Mouse (Mus musculus) stomach, postnatal 0 days (tissue): ENCODE measurements at regions not wholly inside any gene's neighbourhood (a gene's known extent, or its start where the extent isn't known, plus 50 kb on each side); places are given as distances from the start of the nearest gene placed in this dataset.

Experiments used
- ATAC-seq: fragments of 200-750 bp; cut with Nextera tagmentation; 2 replicates; pipeline ENCODE4 v1.8.0; 2017; ENCODE audit not compliant: low FRiP score, low TSS enrichment
- DNase-seq: peaks from one replicate; pipeline ENCODE4 v3.0.0-alpha.2; 2016; ENCODE audit warnings: low spot score
- H3K27ac ChIP-seq: fragments of 300-500 bp; sonication (generic); replicated peaks from 2 replicates; pipeline ENCODE4 v1.5.1; 2014; ENCODE audit warnings: mild to moderate bottlenecking, control low read depth
- H3K27me3 ChIP-seq: fragments of 300-500 bp; sonication (generic); 2 replicates; pipeline ENCODE4 v1.6.1; 2014; ENCODE audit warnings: low read length; ENCODE audit not compliant: control insufficient read depth, insufficient read depth
- H3K36me3 ChIP-seq: fragments of 300-500 bp; sonication (generic); 2 replicates; pipeline ENCODE4 v1.6.1; 2014; ENCODE audit warnings: low read length, mixed read lengths; ENCODE audit not compliant: control insufficient read depth, insufficient read depth
- H3K4me1 ChIP-seq: fragments of 300-500 bp; sonication (generic); replicated peaks from 2 replicates; pipeline ENCODE4 v1.6.1; 2014; ENCODE audit warnings: antibody characterized with exemption; ENCODE audit not compliant: control insufficient read depth, insufficient read depth
- H3K4me2 ChIP-seq: fragments of 300-500 bp; sonication (generic); replicated peaks from 2 replicates; pipeline ENCODE4 v1.6.1; 2014; ENCODE audit warnings: low read depth, mild to moderate bottlenecking, control low read depth, moderate library complexity
- H3K4me3 ChIP-seq: fragments of 300-500 bp; sonication (generic); 2 replicates; pipeline ENCODE4 v1.5.1; 2014; ENCODE audit warnings: low read depth, low read length, control low read depth
- H3K9ac ChIP-seq: fragments of 300-500 bp; sonication (generic); 2 replicates; pipeline ENCODE4 v1.6.1; 2014; ENCODE audit warnings: mild to moderate bottlenecking, low read length, control low read depth, mixed read lengths
- H3K9me3 ChIP-seq: fragments of 300-500 bp; sonication (generic); 2 replicates; pipeline ENCODE4 v1.6.1; 2016; ENCODE audit warnings: low read length; ENCODE audit not compliant: control insufficient read depth
- CTCF ChIP-seq: IDR thresholded peaks from 2 replicates; pipeline ENCODE4 v1.5.1; 2016; ENCODE audit warnings: antibody characterized with exemption, low read depth, mild to moderate bottlenecking, moderate library complexity
- EP300 ChIP-seq: optimal IDR thresholded peaks from 2 replicates; pipeline ENCODE3; 2016; ENCODE audit warnings: antibody characterized with exemption
- WGBS: fragments of 180-500 bp; shearing (Covaris S2); extraction: QIAGEN DNeasy Blood & Tissue Kit; methylation state at CpG from one replicate; pipeline ENCODE4 v1.1.7; 2014; 5-methylcytosine and 5-hydroxymethylcytosine counted together

GRCm38 (mm10) chr16:87261527-87261926 lies 92.5 kb upstream of the N6amt1 start:
- 44% methylated on average over 7 of the region's 7 CpGs for WGBS
- peak overlapping the region; percentile 35; the same call in 1 of the 2 replicates for H3K27ac ChIP-seq
- no peaks in the 10 kb centered on the region for H3K9me3 ChIP-seq
- no peak overlapping the region for H3K9ac ChIP-seq
- H3K4me1 ChIP-seq: no peaks in the 10 kb centered on the region
- H3K36me3 ChIP-seq: no peaks in the 10 kb centered on the region
- TF ChIP-seq CTCF (no peak), EP300 (peak; percentile 65)
- ATAC-seq (peak; percentile 84; the same call in 1 of the 2 replicates), DNase-seq (peak; percentile 33)
- no peaks in the 10 kb centered on the region for H3K27me3 ChIP-seq
- no peak overlapping the region for H3K4me3 ChIP-seq
- H3K4me2 ChIP-seq: no peak overlapping the region

GRCm38 (mm10) chr16:87254736-87255135 lies 99.2 kb upstream of the N6amt1 start:
- no peak for DNase-seq
- Histone ChIP-seq H3K4me1 (no peaks in the 10 kb centered on the region), H3K9ac (no peak overlapping the region), H3K4me3 (no peak overlapping the region), H3K27ac (no peak overlapping the region), H3K27me3 (no peaks in the 10 kb centered on the region), H3K9me3 (no peaks in the 10 kb centered on the region), H3K4me2 (no peak overlapping the region), H3K36me3 (no peaks in the 10 kb centered on the region)
- WGBS: 95% methylated on average over 1 of the region's 1 CpGs
- TF ChIP-seq CTCF (no peak), EP300 (no peak)
- no peak for ATAC-seq

- no peak for TF ChIP-seq EP300
- TF ChIP-seq CTCF: no peak
- no peak overlapping the region for H3K9ac ChIP-seq
- no peak overlapping the region for H3K27ac ChIP-seq
- WGBS: 66% methylated on average over 10 of the region's 10 CpGs
- no peaks in the 10 kb centered on the region for H3K4me1 ChIP-seq
- ATAC-seq (no peak), DNase-seq (no peak)
- no peaks in the 10 kb centered on the region for H3K9me3 ChIP-seq
- H3K27me3 ChIP-seq: no peaks in the 10 kb centered on the region
- H3K4me3 ChIP-seq: no peak overlapping the region
- H3K4me2 ChIP-seq: no peak overlapping the region
- no peaks in the 10 kb centered on the region for H3K36me3 ChIP-seq
Observed at GRCm38 (mm10) chr16:87250531-87250930, 103.5 kb upstream of the N6amt1 start.

- H3K9me3 ChIP-seq: no peaks in the 10 kb centered on the region
- H3K9ac ChIP-seq: no peak overlapping the region
- no peak overlapping the region for H3K4me2 ChIP-seq
- WGBS: 25% methylated on average over 7 of the region's 7 CpGs
- TF ChIP-seq CTCF: peak; percentile 79
- TF ChIP-seq EP300: no peak
- ATAC-seq: peak; percentile 42; the same call in 1 of the 2 replicates
- DNase-seq: peak; percentile 57
- H3K27me3 ChIP-seq: no peaks in the 10 kb centered on the region
- H3K27ac ChIP-seq: no peak overlapping the region
- no peak overlapping the region for H3K4me3 ChIP-seq
- no peaks in the 10 kb centered on the region for H3K36me3 ChIP-seq
- no peaks in the 10 kb centered on the region for H3K4me1 ChIP-seq
Observed at GRCm38 (mm10) chr16:87249903-87250302, 104.1 kb upstream of the N6amt1 start.

- Histone ChIP-seq H3K27me3 (no peaks in the 10 kb centered on the region), H3K4me3 (no peak overlapping the region), H3K4me1 (no peaks in the 10 kb centered on the region), H3K9ac (no peak overlapping the region), H3K9me3 (no peaks in the 10 kb centered on the region), H3K36me3 (no peaks in the 10 kb centered on the region), H3K27ac (no peak overlapping the region), H3K4me2 (no peak overlapping the region)
- no peak for ATAC-seq
- TF ChIP-seq EP300 (no peak), CTCF (peak; percentile 77)
- DNase-seq: peak; percentile 60
- 46% methylated on average over 6 of the region's 6 CpGs for WGBS
Observed at GRCm38 (mm10) chr16:87248501-87249030, 105.4 kb upstream of the N6amt1 start.

- H3K27ac ChIP-seq: peak overlapping the region; percentile 56
- WGBS: 38% methylated on average over 26 of the region's 26 CpGs
- no peaks in the 10 kb centered on the region for H3K27me3 ChIP-seq
- peak overlapping the region; percentile 44 for H3K4me2 ChIP-seq
- no peaks in the 10 kb centered on the region for H3K9me3 ChIP-seq
- ATAC-seq (peak; percentile 81), DNase-seq (peak; percentile 43)
- peak overlapping the region; percentile 41 for H3K9ac ChIP-seq
- H3K4me3 ChIP-seq: peak overlapping the region; percentile 12; the same call in 1 of the 2 replicates
- TF ChIP-seq EP300: no peak
- peak; percentile 86 for TF ChIP-seq CTCF
- no peaks in the 10 kb centered on the region for H3K4me1 ChIP-seq
- H3K36me3 ChIP-seq: no peaks in the 10 kb centered on the region
Observed at GRCm38 (mm10) chr16:87245933-87246791, 107.8 kb upstream of the N6amt1 start.
